Mouse (Mus musculus) cerebellum, adult (tissue): Measurements from ENCODE around the gene Ptbp1.

Experiments used
- ATAC-seq: cut with Nextera tagmentation; 2 replicates; pipeline ENCODE4 v1.9.2; 2017; ENCODE audit warnings: mild to moderate bottlenecking, moderate library complexity, mixed read lengths; ENCODE audit not compliant: insufficient number of reproducible peaks, low FRiP score, low TSS enrichment

The Ptbp1 gene

GRCm38 (mm10) chr10:79909092-79909922 lies 55.1 kb downstream of the Ptbp1 start:
- no peak for ATAC-seq

- no peak for ATAC-seq
Measured at GRCm38 (mm10) chr10:79910556-79910955, 56.3 kb downstream of the Ptbp1 start, which contains the start of gene Gm26602. TSS of gene Gm26602 (plus strand) at chr10:79910856.

- no peak for ATAC-seq
Measured at GRCm38 (mm10) chr10:79912412-79912811, 58.2 kb downstream of the Ptbp1 start.
